Mouse (Mus musculus) embryonic facial prominence, embryonic 13.5 days (tissue): ENCODE measurements around the gene Rrp15. TPM values are rescaled to one million over a fixed set of nuclear protein-coding genes. Genes with fewer than 3 reads are reported as not detected.

ENCODE experiments used
- ATAC-seq: fragments of 200-750 bp; cut with Nextera tagmentation; 2 replicates; pipeline ENCODE4 v1.8.0; 2017; ENCODE audit warnings: low read depth; ENCODE audit not compliant: insufficient number of reproducible peaks, insufficient read depth, low FRiP score, low TSS enrichment
- H3K27ac ChIP-seq: fragments of 300-500 bp; sonication (generic); 2 replicates; pipeline ENCODE4 v1.5.1; 2015; ENCODE audit warnings: moderate library complexity, mild to moderate bottlenecking, inconsistent platforms
- H3K27me3 ChIP-seq: fragments of 300-500 bp; sonication (generic); 2 replicates; pipeline ENCODE4 v1.6.1; 2015; ENCODE audit warnings: mild to moderate bottlenecking, inconsistent platforms
- H3K36me3 ChIP-seq: fragments of 300-500 bp; sonication (generic); 2 replicates; pipeline ENCODE4 v1.6.1; 2015; ENCODE audit warnings: mild to moderate bottlenecking, inconsistent platforms
- H3K4me1 ChIP-seq: fragments of 300-500 bp; sonication (generic); 2 replicates; pipeline ENCODE4 v1.6.1; 2015; ENCODE audit warnings: inconsistent platforms
- H3K4me2 ChIP-seq: fragments of 300-500 bp; sonication (generic); 2 replicates; pipeline ENCODE4 v1.6.1; 2015; ENCODE audit warnings: moderate library complexity, mild to moderate bottlenecking, inconsistent platforms
- H3K4me3 ChIP-seq: fragments of 300-500 bp; sonication (generic); 2 replicates; pipeline ENCODE4 v1.5.1; 2015; ENCODE audit warnings: mild to moderate bottlenecking, inconsistent platforms
- H3K9ac ChIP-seq: fragments of 300-500 bp; sonication (generic); 2 replicates; pipeline ENCODE4 v1.6.1; 2015; ENCODE audit warnings: mild to moderate bottlenecking, inconsistent platforms
- H3K9me3 ChIP-seq: fragments of 300-500 bp; sonication (generic); 2 replicates; pipeline ENCODE4 v1.6.1; 2016; ENCODE audit warnings: inconsistent platforms
- WGBS: fragments of 180-500 bp; shearing (Covaris S2); methylation state at CpG from one replicate; pipeline ENCODE4 v1.1.7; 2015; ENCODE audit warnings: mixed read lengths; 5-methylcytosine and 5-hydroxymethylcytosine counted together
- polyA plus RNA-seq: library from polyadenylated mRNA; unstranded; fragments of >200 nt; fragmentation: Nextera tagmentation; extraction: Ambion mirVana; gene quantifications from 2 replicates; pipeline ENCODE4 v1.2.1, GENCODE M21; 2015

Gene Rrp15
- polyA plus RNA-seq, 1 experiment from 2014 or later, result 67.8 TPM

- H3K9me3 ChIP-seq, result no peaks in the 10 kb centered on the region
- peaks cover 13% of the 10 kb centered on the region for H3K4me1 ChIP-seq
- H3K9ac ChIP-seq, result no peak overlapping the region
- no peak for ATAC-seq
- H3K4me3 ChIP-seq, result no peak overlapping the region
- no peak overlapping the region for H3K27ac ChIP-seq
- WGBS, result 3% methylated on average over 3 of the region's 3 CpGs
- no peak overlapping the region for H3K4me2 ChIP-seq
- H3K36me3 ChIP-seq, result peaks cover 19% of the 10 kb centered on the region
- H3K27me3 ChIP-seq, result no peaks in the 10 kb centered on the region
Observed at GRCm38 (mm10) chr1:186712802-186713471, 36.2 kb downstream of the Rrp15 start.

GRCm38 (mm10) chr1:186705915-186706248 is 43.3 kb downstream of the Rrp15 start, which contains the start of gene Tgfb2:
Gene Tgfb2 (minus strand): TSS chr1:186705989.
- H3K36me3 ChIP-seq, result peaks cover 11% of the 10 kb centered on the region; the same call in 1 of the 2 replicates
- peak within 1 kb of the TSS; percentile 74 for H3K4me3 ChIP-seq
- H3K4me2 ChIP-seq, result peak within 1 kb of the TSS; percentile 81

GRCm38 (mm10) chr1:186705203-186705914 is 43.8 kb downstream of the Rrp15 start:
- Histone ChIP-seq H3K9me3 (no peaks in the 10 kb centered on the region), H3K4me2 (peak overlapping the region; percentile 81), H3K4me3 (peak overlapping the region; percentile 74), H3K27ac (peak overlapping the region; percentile 95), H3K4me1 (peaks cover 24% of the 10 kb centered on the region), H3K9ac (peak overlapping the region; percentile 93), H3K36me3 (peaks cover 11% of the 10 kb centered on the region; the same call in 1 of the 2 replicates), H3K27me3 (no peaks in the 10 kb centered on the region)
- WGBS, result under 1% methylated on average over 65 of the region's 65 CpGs
- ATAC-seq, result peak; percentile 76

More at GRCm38 (mm10) chr1:186705915-186706248, 43.3 kb downstream of the Rrp15 start, which contains the start of gene Tgfb2:
- 0 out of 2 replicates have a peak, but pooled peaks have one; percentile 11 for ATAC-seq
- Histone ChIP-seq H3K4me1 (peaks cover 24% of the 10 kb centered on the region), H3K9me3 (no peaks in the 10 kb centered on the region), H3K27ac (peak within 1 kb of the TSS; percentile 95), H3K27me3 (no peaks in the 10 kb centered on the region), H3K9ac (peak within 1 kb of the TSS; percentile 93)
- WGBS, result 2% methylated on average over 12 of the region's 12 CpGs

- H3K36me3 ChIP-seq, result peaks cover 12% of the 10 kb centered on the region; the same call in 1 of the 2 replicates
- no peak for ATAC-seq
- no peaks in the 10 kb centered on the region for H3K9me3 ChIP-seq
- H3K4me3 ChIP-seq, result peak overlapping the region; percentile 74
- H3K27me3 ChIP-seq, result no peaks in the 10 kb centered on the region
- H3K9ac ChIP-seq, result peak overlapping the region; percentile 93
- H3K4me1 ChIP-seq, result peaks cover 28% of the 10 kb centered on the region
- peak overlapping the region; percentile 81 for H3K4me2 ChIP-seq
- under 1% methylated on average over 36 of the region's 36 CpGs for WGBS
- H3K27ac ChIP-seq, result peak overlapping the region; percentile 95
Observed at GRCm38 (mm10) chr1:186703980-186704701, 45.0 kb downstream of the Rrp15 start.

- H3K9ac ChIP-seq, result peak overlapping the region; percentile 93
- no peak for ATAC-seq
- H3K36me3 ChIP-seq, result peaks cover 15% of the 10 kb centered on the region; the same call in 1 of the 2 replicates
- under 1% methylated on average over 15 of the region's 15 CpGs for WGBS
- no peaks in the 10 kb centered on the region for H3K27me3 ChIP-seq
- H3K4me2 ChIP-seq, result peak overlapping the region; percentile 81
- H3K9me3 ChIP-seq, result no peaks in the 10 kb centered on the region
- H3K4me1 ChIP-seq, result peaks cover 28% of the 10 kb centered on the region
- peak overlapping the region; percentile 95 for H3K27ac ChIP-seq
- peak overlapping the region; percentile 74 for H3K4me3 ChIP-seq
Observed at GRCm38 (mm10) chr1:186703256-186703979, 45.7 kb downstream of the Rrp15 start.

- Histone ChIP-seq H3K4me1 (peaks cover 28% of the 10 kb centered on the region), H3K9ac (peak overlapping the region; percentile 93), H3K27ac (peak overlapping the region; percentile 95), H3K36me3 (0 out of 2 replicates have a peak, but pooled peaks cover 10% of the 10 kb centered on the region), H3K4me3 (peak overlapping the region; percentile 74), H3K9me3 (no peaks in the 10 kb centered on the region), H3K27me3 (no peaks in the 10 kb centered on the region), H3K4me2 (peak overlapping the region; percentile 81)
- ATAC-seq, result no peak
- 9% methylated on average over 15 of the region's 15 CpGs for WGBS
Observed at GRCm38 (mm10) chr1:186702391-186703255, 46.5 kb downstream of the Rrp15 start.

- Histone ChIP-seq H3K4me3 (peak overlapping the region; percentile 28), H3K36me3 (0 out of 2 replicates have a peak, but pooled peaks cover 8% of the 10 kb centered on the region), H3K9ac (no peak overlapping the region), H3K4me2 (peak overlapping the region; percentile 81), H3K27me3 (no peaks in the 10 kb centered on the region), H3K27ac (no peak overlapping the region), H3K9me3 (no peaks in the 10 kb centered on the region), H3K4me1 (peaks cover 29% of the 10 kb centered on the region)
- no peak for ATAC-seq
- WGBS, result 57% methylated on average over 8 of the region's 8 CpGs
Observed at GRCm38 (mm10) chr1:186701206-186701905, 47.8 kb downstream of the Rrp15 start.

GRCm38 (mm10) chr1:186700496-186700895 is 48.7 kb downstream of the Rrp15 start:
- Histone ChIP-seq H3K4me1 (peaks cover 32% of the 10 kb centered on the region), H3K4me3 (peak overlapping the region; percentile 16), H3K9ac (no peak overlapping the region), H3K27ac (no peak overlapping the region), H3K36me3 (0 out of 2 replicates have a peak, but pooled peaks cover 8% of the 10 kb centered on the region), H3K9me3 (no peaks in the 10 kb centered on the region), H3K4me2 (peak overlapping the region; percentile 81), H3K27me3 (no peaks in the 10 kb centered on the region)
- 70% methylated on average over 3 of the region's 3 CpGs for WGBS
- no peak for ATAC-seq

GRCm38 (mm10) chr1:186698583-186699338 is 50.4 kb downstream of the Rrp15 start:
- Histone ChIP-seq H3K4me1 (peaks cover 43% of the 10 kb centered on the region), H3K9me3 (no peaks in the 10 kb centered on the region), H3K27ac (no peak overlapping the region), H3K27me3 (no peaks in the 10 kb centered on the region), H3K9ac (no peak overlapping the region), H3K4me2 (no peak overlapping the region), H3K4me3 (no peak overlapping the region), H3K36me3 (0 out of 2 replicates have a peak, but pooled peaks cover 8% of the 10 kb centered on the region)
- 72% methylated on average over 15 of the region's 15 CpGs for WGBS
- ATAC-seq, result no peak
